Mouse (Mus musculus): ENCODE data around the gene Tex101.
"Not testable (repeated sequence)": the region's sequence is repeated elsewhere in the genome, so short reads cannot be mapped to it uniquely, and the experiment has no call there.

Gene Tex101

GRCm38 (mm10) chr7:24676575-24676974, at the start of gene Tex101:
Tex101 (minus strand) TSS chr7:24676675.
- no peak for DNase-seq (ENCODE audit: low spot score in 2 of 2)

- DNase-seq (ENCODE audit: low spot score in 2 of 2), result no peak
Measured at GRCm38 (mm10) chr7:24715039-24715438, 38.6 kb upstream of the Tex101 start.

GRCm38 (mm10) chr7:24708832-24709292, 32.4 kb upstream of the Tex101 start, which contains the start of gene BC049730:
BC049730 (plus strand) TSS chr7:24709242.
- no peak for DNase-seq (ENCODE audit: low spot score in 2 of 2)

GRCm38 (mm10) chr7:24702841-24703240, 26.4 kb upstream of the Tex101 start:
- not testable (repeated sequence) for DNase-seq (ENCODE audit: low spot score in 2 of 2)

GRCm38 (mm10) chr7:24697891-24698290, 21.4 kb upstream of the Tex101 start:
- not testable (repeated sequence) for DNase-seq (ENCODE audit: low spot score in 2 of 2)

GRCm38 (mm10) chr7:24692693-24693092, 16.2 kb upstream of the Tex101 start:
- not testable (repeated sequence) for DNase-seq (ENCODE audit: low spot score in 2 of 2)

- DNase-seq (ENCODE audit: low spot score in 2 of 2), result not testable (repeated sequence)
Measured at GRCm38 (mm10) chr7:24687519-24687918, 11.0 kb upstream of the Tex101 start.

GRCm38 (mm10) chr7:24684121-24684520, 7.6 kb upstream of the Tex101 start:
- not testable (repeated sequence) for DNase-seq (ENCODE audit: low spot score in 2 of 2)

- DNase-seq (ENCODE audit: low spot score in 2 of 2), result no peak
Measured at GRCm38 (mm10) chr7:24671944-24672439, 4.5 kb downstream of the Tex101 start.

- DNase-seq (ENCODE audit: low spot score in 2 of 2), result no peak
Measured at GRCm38 (mm10) chr7:24664959-24665358, 11.5 kb downstream of the Tex101 start.

- DNase-seq (ENCODE audit: low spot score in 2 of 2), result no peak
Measured at GRCm38 (mm10) chr7:24664301-24664700, 12.2 kb downstream of the Tex101 start.

GRCm38 (mm10) chr7:24662575-24662974, 13.9 kb downstream of the Tex101 start:
- peak; percentile 52 to 72 for DNase-seq (ENCODE audit: low spot score in 2 of 2)

- DNase-seq (ENCODE audit: low spot score in 2 of 2), result no peak
Measured at GRCm38 (mm10) chr7:24661118-24661904, 15.2 kb downstream of the Tex101 start.

GRCm38 (mm10) chr7:24659737-24660357, 16.6 kb downstream of the Tex101 start:
- peak; percentile 43 to 45 for DNase-seq (ENCODE audit: low spot score in 2 of 2)

- DNase-seq (ENCODE audit: low spot score in 2 of 2), result peak in 1 of 2 experiments; percentile 42
Measured at GRCm38 (mm10) chr7:24653681-24654080, 22.8 kb downstream of the Tex101 start.

GRCm38 (mm10) chr7:24646486-24646885, 30.0 kb downstream of the Tex101 start:
- DNase-seq (ENCODE audit: low spot score in 2 of 2), result no peak

- DNase-seq (ENCODE audit: low spot score in 2 of 2), result no peak
Measured at GRCm38 (mm10) chr7:24644996-24645395, 31.5 kb downstream of the Tex101 start.

- no peak for DNase-seq (ENCODE audit: low spot score in 2 of 2)
Measured at GRCm38 (mm10) chr7:24644492-24644891, 32.0 kb downstream of the Tex101 start.

- DNase-seq (ENCODE audit: low spot score in 2 of 2), result peak; percentile 38 to 45
Measured at GRCm38 (mm10) chr7:24642491-24642890, 34.0 kb downstream of the Tex101 start.

- no peak for DNase-seq (ENCODE audit: low spot score in 2 of 2)
Measured at GRCm38 (mm10) chr7:24640450-24640849, 36.0 kb downstream of the Tex101 start.

- DNase-seq (ENCODE audit: low spot score in 2 of 2), result no peak
Measured at GRCm38 (mm10) chr7:24638026-24638856, 38.2 kb downstream of the Tex101 start.

GRCm38 (mm10) chr7:24637046-24637445, 39.4 kb downstream of the Tex101 start:
- DNase-seq (ENCODE audit: low spot score in 2 of 2), result no peak

All from right cerebral cortex, postnatal 10 days (tissue).